Mouse (Mus musculus) lung, embryonic 14.5 days (tissue): ENCODE data around the gene Zc3h4. TPM values are rescaled to one million over a fixed set of nuclear protein-coding genes. Genes with fewer than 3 reads are reported as not detected.
A peak's percentile ranks its signal among the peaks of the same experiment; 100 is the strongest.

Source experiments
- ATAC-seq: fragments of 200-750 bp; cut with Nextera tagmentation; 2 replicates; pipeline ENCODE4 v1.8.0; 2017; ENCODE audit warnings: mild to moderate bottlenecking, moderate TSS enrichment, moderate library complexity; ENCODE audit not compliant: insufficient read depth
- DNase-seq: peaks from one replicate; pipeline ENCODE4 v3.0.0-alpha.2; 2015
- H3K27ac ChIP-seq: fragments of 300-500 bp; sonication (generic); 2 replicates; pipeline ENCODE4 v1.5.1; 2014; ENCODE audit warnings: low read depth, mild to moderate bottlenecking, moderate library complexity
- H3K27me3 ChIP-seq: fragments of 300-500 bp; sonication (generic); 2 replicates; pipeline ENCODE4 v1.6.1; 2014; ENCODE audit warnings: low read length, control low read depth; ENCODE audit not compliant: insufficient read depth
- H3K36me3 ChIP-seq: fragments of 300-500 bp; sonication (generic); 2 replicates; pipeline ENCODE4 v1.6.1; 2014; ENCODE audit warnings: control low read depth; ENCODE audit not compliant: insufficient read depth
- H3K4me1 ChIP-seq: fragments of 300-500 bp; sonication (generic); 2 replicates; pipeline ENCODE4 v1.6.1; 2014; ENCODE audit warnings: antibody characterized with exemption, control low read depth; ENCODE audit not compliant: insufficient read depth
- H3K4me2 ChIP-seq: fragments of 300-500 bp; sonication (generic); 2 replicates; pipeline ENCODE4 v1.6.1; 2014; ENCODE audit warnings: mild to moderate bottlenecking
- H3K4me3 ChIP-seq: fragments of 300-500 bp; sonication (generic); 2 replicates; pipeline ENCODE4 v1.5.1; 2014; ENCODE audit warnings: low read depth, low read length
- H3K9ac ChIP-seq: fragments of 300-500 bp; sonication (generic); 2 replicates; pipeline ENCODE4 v1.6.1; 2014
- H3K9me3 ChIP-seq: fragments of 300-500 bp; sonication (generic); 2 replicates; pipeline ENCODE4 v1.6.1; 2016; ENCODE audit warnings: low read depth, low read length, control low read depth
- CTCF ChIP-seq: IDR thresholded peaks from 2 replicates; pipeline ENCODE4 v1.5.1; 2016; ENCODE audit warnings: antibody characterized with exemption, low read depth
- WGBS: fragments of 180-500 bp; shearing (Covaris S2); extraction: QIAGEN DNeasy Blood & Tissue Kit; methylation state at CpG from one replicate; pipeline ENCODE4 v1.1.7; 2014; 5-methylcytosine and 5-hydroxymethylcytosine counted together
- polyA plus RNA-seq: library from polyadenylated mRNA; unstranded; fragments of >200 nt; fragmentation: Nextera tagmentation; extraction: Ambion mirVana; gene quantifications from 2 replicates; pipeline ENCODE4 v1.2.1, GENCODE M21; 2014

The Zc3h4 gene
- polyA plus RNA-seq, 1 experiment from 2014 or later = 19.0 TPM

GRCm38 (mm10) chr7:16401991-16402431 lies 1.3 kb downstream of the Zc3h4 start:
- under 1% methylated on average over 17 of the region's 17 CpGs for WGBS
- Histone ChIP-seq H3K9ac (peak overlapping the region; percentile 100), H3K4me2 (peak overlapping the region; percentile 99), H3K36me3 (peaks cover 7% of the 10 kb centered on the region; the same call in 1 of the 2 replicates), H3K4me3 (peak overlapping the region; percentile 57), H3K27me3 (no peaks in the 10 kb centered on the region), H3K4me1 (peaks cover 31% of the 10 kb centered on the region), H3K9me3 (no peaks in the 10 kb centered on the region), H3K27ac (peak overlapping the region; percentile 100)
- no peak for TF ChIP-seq CTCF
- DNase-seq (peak; percentile 47), ATAC-seq (no peak)

GRCm38 (mm10) chr7:16402449-16402848 lies 1.7 kb downstream of the Zc3h4 start:
- H3K36me3 ChIP-seq = peaks cover 8% of the 10 kb centered on the region; the same call in 1 of the 2 replicates
- no peaks in the 10 kb centered on the region for H3K27me3 ChIP-seq
- H3K9me3 ChIP-seq = no peaks in the 10 kb centered on the region
- peak overlapping the region; percentile 57 for H3K4me3 ChIP-seq
- peak overlapping the region; percentile 100 for H3K9ac ChIP-seq
- DNase-seq (peak; percentile 38), ATAC-seq (no peak)
- H3K4me1 ChIP-seq = peaks cover 31% of the 10 kb centered on the region
- TF ChIP-seq CTCF = no peak
- H3K4me2 ChIP-seq = peak overlapping the region; percentile 99
- WGBS = 1% methylated on average over 9 of the region's 9 CpGs
- H3K27ac ChIP-seq = peak overlapping the region; percentile 100

GRCm38 (mm10) chr7:16402968-16403948 lies 2.5 kb downstream of the Zc3h4 start:
- peak; percentile 71 for DNase-seq
- 16% methylated on average over 21 of the region's 21 CpGs for WGBS
- ATAC-seq = no peak
- peaks cover 31% of the 10 kb centered on the region for H3K4me1 ChIP-seq
- peaks cover 11% of the 10 kb centered on the region; the same call in 1 of the 2 replicates for H3K36me3 ChIP-seq
- no peaks in the 10 kb centered on the region for H3K9me3 ChIP-seq
- peak overlapping the region; percentile 57 for H3K4me3 ChIP-seq
- peak overlapping the region; percentile 100 for H3K9ac ChIP-seq
- H3K27ac ChIP-seq = peak overlapping the region; percentile 100
- no peak for TF ChIP-seq CTCF
- H3K4me2 ChIP-seq = peak overlapping the region; percentile 99
- no peaks in the 10 kb centered on the region for H3K27me3 ChIP-seq

GRCm38 (mm10) chr7:16404315-16405072 lies 3.8 kb downstream of the Zc3h4 start:
- Histone ChIP-seq H3K9me3 (no peaks in the 10 kb centered on the region), H3K4me1 (peaks cover 25% of the 10 kb centered on the region), H3K27me3 (no peaks in the 10 kb centered on the region), H3K27ac (peak overlapping the region; percentile 100), H3K36me3 (peaks cover 16% of the 10 kb centered on the region; the same call in 1 of the 2 replicates), H3K4me2 (peak overlapping the region; percentile 99), H3K9ac (peak overlapping the region; percentile 33), H3K4me3 (peak overlapping the region; percentile 17; the same call in 1 of the 2 replicates)
- ATAC-seq (no peak), DNase-seq (peak; percentile 29)
- TF ChIP-seq CTCF = no peak
- 57% methylated on average over 3 of the region's 3 CpGs for WGBS

- WGBS = 50% methylated on average over 2 of the region's 2 CpGs
- peak overlapping the region; percentile 17 for H3K4me3 ChIP-seq
- H3K9me3 ChIP-seq = no peaks in the 10 kb centered on the region
- H3K4me1 ChIP-seq = peaks cover 25% of the 10 kb centered on the region
- H3K36me3 ChIP-seq = peaks cover 18% of the 10 kb centered on the region; the same call in 1 of the 2 replicates
- DNase-seq = peak; percentile 83
- no peak for ATAC-seq
- TF ChIP-seq CTCF = no peak
- H3K9ac ChIP-seq = peak overlapping the region; percentile 33
- no peaks in the 10 kb centered on the region for H3K27me3 ChIP-seq
- H3K27ac ChIP-seq = peak overlapping the region; percentile 100
- peak overlapping the region; percentile 99 for H3K4me2 ChIP-seq
Observed at GRCm38 (mm10) chr7:16405073-16405455, 4.4 kb downstream of the Zc3h4 start.

GRCm38 (mm10) chr7:16405516-16406351 lies 5.0 kb downstream of the Zc3h4 start:
- H3K4me1 ChIP-seq = peaks cover 25% of the 10 kb centered on the region
- TF ChIP-seq CTCF = no peak
- DNase-seq (peak; percentile 94), ATAC-seq (peak; percentile 77)
- WGBS = 20% methylated on average over 11 of the region's 11 CpGs
- peak overlapping the region; percentile 33 for H3K9ac ChIP-seq
- H3K36me3 ChIP-seq = peaks cover 25% of the 10 kb centered on the region; the same call in 1 of the 2 replicates
- peak overlapping the region; percentile 17 for H3K4me3 ChIP-seq
- peak overlapping the region; percentile 99 for H3K4me2 ChIP-seq
- no peaks in the 10 kb centered on the region for H3K27me3 ChIP-seq
- H3K9me3 ChIP-seq = no peaks in the 10 kb centered on the region
- H3K27ac ChIP-seq = peak overlapping the region; percentile 100
